Mouse (Mus musculus) heart, embryonic 10.5 days (tissue): ENCODE measurements at regions not wholly inside any gene's neighbourhood (a gene's known extent, or its start where the extent isn't known, plus 50 kb on each side); places are given as distances from the start of the nearest gene placed in this dataset.

Source experiments
- DNase-seq: peaks from one replicate; pipeline ENCODE4 v3.0.0-alpha.2; 2017; ENCODE audit warnings: low spot score
- H3K27ac ChIP-seq: fragments of 300-500 bp; sonication (generic); 2 replicates; pipeline ENCODE4 v1.5.1; 2016; ENCODE audit warnings: mild to moderate bottlenecking
- H3K27me3 ChIP-seq: fragments of 300-500 bp; sonication (generic); 2 replicates; pipeline ENCODE4 v1.6.1; 2016; ENCODE audit warnings: mild to moderate bottlenecking; ENCODE audit not compliant: poor library complexity, insufficient read depth, severe bottlenecking
- H3K36me3 ChIP-seq: fragments of 300-500 bp; sonication (generic); 2 replicates; pipeline ENCODE4 v1.6.1; 2016; ENCODE audit warnings: mild to moderate bottlenecking, moderate library complexity
- H3K4me1 ChIP-seq: fragments of 300-500 bp; sonication (generic); 2 replicates; pipeline ENCODE4 v1.6.1; 2016; ENCODE audit warnings: mild to moderate bottlenecking
- H3K4me3 ChIP-seq: fragments of 300-500 bp; sonication (generic); 2 replicates; pipeline ENCODE4 v1.5.1; 2016; ENCODE audit warnings: mild to moderate bottlenecking, moderate library complexity
- H3K9me3 ChIP-seq: fragments of 300-500 bp; sonication (generic); 2 replicates; pipeline ENCODE4 v1.6.1; 2016; ENCODE audit warnings: mild to moderate bottlenecking, moderate library complexity
- WGBS: fragments of 180-500 bp; shearing (Covaris S2); methylation state at CpG from one replicate; pipeline ENCODE4 v1.1.7; 2016; 5-methylcytosine and 5-hydroxymethylcytosine counted together

GRCm38 (mm10) chr6:31079586-31080259 is 120.8 kb upstream of the Klf14 start:
- WGBS, result 66% methylated on average over 14 of the region's 14 CpGs
- no peak overlapping the region for H3K4me3 ChIP-seq
- no peaks in the 10 kb centered on the region for H3K9me3 ChIP-seq
- no peaks in the 10 kb centered on the region for H3K27me3 ChIP-seq
- H3K27ac ChIP-seq, result peak overlapping the region; percentile 48; the same call in 1 of the 2 replicates
- no peaks in the 10 kb centered on the region for H3K36me3 ChIP-seq
- peaks cover 73% of the 10 kb centered on the region for H3K4me1 ChIP-seq
- no peak for DNase-seq

GRCm38 (mm10) chr6:31080279-31080678 is 121.4 kb upstream of the Klf14 start:
- H3K27ac ChIP-seq, result peak overlapping the region; percentile 48; the same call in 1 of the 2 replicates
- DNase-seq, result no peak
- H3K36me3 ChIP-seq, result no peaks in the 10 kb centered on the region
- peaks cover 76% of the 10 kb centered on the region for H3K4me1 ChIP-seq
- 81% methylated on average over 4 of the region's 4 CpGs for WGBS
- H3K27me3 ChIP-seq, result no peaks in the 10 kb centered on the region
- H3K4me3 ChIP-seq, result no peak overlapping the region
- no peaks in the 10 kb centered on the region for H3K9me3 ChIP-seq

- H3K9me3 ChIP-seq, result no peaks in the 10 kb centered on the region
These were observed 121.8 kb upstream of the Klf14 start for GRCm38 (mm10) chr6:31080691-31081090.

GRCm38 (mm10) chr6:31081238-31081637 is 122.4 kb upstream of the Klf14 start:
- Histone ChIP-seq H3K9me3 (no peaks in the 10 kb centered on the region), H3K4me3 (no peak overlapping the region), H3K27me3 (no peaks in the 10 kb centered on the region), H3K4me1 (peaks cover 77% of the 10 kb centered on the region), H3K27ac (peak overlapping the region; percentile 18; the same call in 1 of the 2 replicates), H3K36me3 (no peaks in the 10 kb centered on the region)
- DNase-seq, result no peak
- 53% methylated on average over 9 of the region's 9 CpGs for WGBS

More at GRCm38 (mm10) chr6:31080691-31081090, 121.8 kb upstream of the Klf14 start:
- Histone ChIP-seq H3K4me1 (peaks cover 77% of the 10 kb centered on the region), H3K4me3 (no peak overlapping the region), H3K36me3 (no peaks in the 10 kb centered on the region), H3K27ac (no peak overlapping the region), H3K27me3 (no peaks in the 10 kb centered on the region)
- 87% methylated on average over 9 of the region's 9 CpGs for WGBS
- no peak for DNase-seq

GRCm38 (mm10) chr6:31081988-31082387 is 123.1 kb upstream of the Klf14 start:
- WGBS, result 47% methylated on average over 7 of the region's 7 CpGs
- H3K9me3 ChIP-seq, result no peaks in the 10 kb centered on the region
- no peak for DNase-seq
- H3K4me1 ChIP-seq, result peaks cover 77% of the 10 kb centered on the region
- H3K27me3 ChIP-seq, result no peaks in the 10 kb centered on the region
- H3K4me3 ChIP-seq, result no peak overlapping the region
- H3K27ac ChIP-seq, result peak overlapping the region; percentile 69; the same call in 1 of the 2 replicates
- no peaks in the 10 kb centered on the region for H3K36me3 ChIP-seq

GRCm38 (mm10) chr6:31082613-31083470 is 124.0 kb upstream of the Klf14 start:
- DNase-seq, result no peak
- H3K4me1 ChIP-seq, result peaks cover 77% of the 10 kb centered on the region
- H3K9me3 ChIP-seq, result no peaks in the 10 kb centered on the region
- H3K4me3 ChIP-seq, result no peak overlapping the region
- H3K36me3 ChIP-seq, result no peaks in the 10 kb centered on the region
- WGBS, result 82% methylated on average over 10 of the region's 10 CpGs
- peak overlapping the region; percentile 69 for H3K27ac ChIP-seq
- H3K27me3 ChIP-seq, result no peaks in the 10 kb centered on the region

- no peak overlapping the region for H3K27ac ChIP-seq
- WGBS, result 81% methylated on average over 6 of the region's 6 CpGs
- no peak for DNase-seq
- H3K36me3 ChIP-seq, result no peaks in the 10 kb centered on the region
- no peaks in the 10 kb centered on the region for H3K9me3 ChIP-seq
- H3K4me3 ChIP-seq, result no peak overlapping the region
- peaks cover 77% of the 10 kb centered on the region for H3K4me1 ChIP-seq
- H3K27me3 ChIP-seq, result no peaks in the 10 kb centered on the region
These were observed 124.8 kb upstream of the Klf14 start for GRCm38 (mm10) chr6:31083701-31084100.

GRCm38 (mm10) chr6:31085063-31085759 is 126.3 kb upstream of the Klf14 start:
- peaks cover 78% of the 10 kb centered on the region for H3K4me1 ChIP-seq
- WGBS, result 60% methylated on average over 8 of the region's 8 CpGs

GRCm38 (mm10) chr6:31085760-31086108 is 126.9 kb upstream of the Klf14 start:
- DNase-seq, result no peak
- no peaks in the 10 kb centered on the region for H3K36me3 ChIP-seq
- no peaks in the 10 kb centered on the region for H3K9me3 ChIP-seq
- no peak overlapping the region for H3K4me3 ChIP-seq
- WGBS, result 29% methylated on average over 9 of the region's 9 CpGs
- H3K4me1 ChIP-seq, result peaks cover 80% of the 10 kb centered on the region
- no peaks in the 10 kb centered on the region for H3K27me3 ChIP-seq
- no peak overlapping the region for H3K27ac ChIP-seq

More at GRCm38 (mm10) chr6:31085063-31085759, 126.3 kb upstream of the Klf14 start:
- peak overlapping the region; percentile 56; the same call in 1 of the 2 replicates for H3K27ac ChIP-seq
- H3K9me3 ChIP-seq, result no peaks in the 10 kb centered on the region
- H3K4me3 ChIP-seq, result no peak overlapping the region
- no peaks in the 10 kb centered on the region for H3K36me3 ChIP-seq
- DNase-seq, result peak; percentile 72
- H3K27me3 ChIP-seq, result no peaks in the 10 kb centered on the region

- H3K27ac ChIP-seq, result no peak overlapping the region
- H3K36me3 ChIP-seq, result no peaks in the 10 kb centered on the region
- WGBS, result 84% methylated on average over 5 of the region's 5 CpGs
- H3K4me3 ChIP-seq, result no peak overlapping the region
- H3K27me3 ChIP-seq, result no peaks in the 10 kb centered on the region
- no peaks in the 10 kb centered on the region for H3K9me3 ChIP-seq
- peaks cover 81% of the 10 kb centered on the region for H3K4me1 ChIP-seq
- DNase-seq, result no peak
These were observed 127.4 kb upstream of the Klf14 start for GRCm38 (mm10) chr6:31086283-31086682.

- peaks cover 75% of the 10 kb centered on the region for H3K4me1 ChIP-seq
- 76% methylated on average over 7 of the region's 7 CpGs for WGBS
- no peak for DNase-seq
These were observed 128.0 kb upstream of the Klf14 start for GRCm38 (mm10) chr6:31086798-31087360.

GRCm38 (mm10) chr6:31087511-31087910 is 128.6 kb upstream of the Klf14 start:
- H3K27ac ChIP-seq, result no peak overlapping the region
- WGBS, result 59% methylated on average over 4 of the region's 4 CpGs

More at GRCm38 (mm10) chr6:31086798-31087360, 128.0 kb upstream of the Klf14 start:
- H3K27me3 ChIP-seq, result no peaks in the 10 kb centered on the region
- H3K4me3 ChIP-seq, result no peak overlapping the region
- H3K36me3 ChIP-seq, result no peaks in the 10 kb centered on the region
- H3K9me3 ChIP-seq, result no peaks in the 10 kb centered on the region
- H3K27ac ChIP-seq, result no peak overlapping the region

More at GRCm38 (mm10) chr6:31087511-31087910, 128.6 kb upstream of the Klf14 start:
- DNase-seq, result no peak
- H3K36me3 ChIP-seq, result no peaks in the 10 kb centered on the region
- no peaks in the 10 kb centered on the region for H3K9me3 ChIP-seq
- H3K4me3 ChIP-seq, result no peak overlapping the region
- H3K27me3 ChIP-seq, result no peaks in the 10 kb centered on the region
- H3K4me1 ChIP-seq, result peaks cover 69% of the 10 kb centered on the region
